Mouse (Mus musculus): ENCODE measurements around the gene Mettl8. TPM values are rescaled to one million over a fixed set of nuclear protein-coding genes. Genes with fewer than 3 reads are reported as not detected.

Gene Mettl8
- total RNA-seq, 1 experiment: 18.0 TPM

GRCm38 (mm10) chr2:71027631-71028030 is 27.8 kb downstream of the Mettl8 start:
- H3K4me3 ChIP-seq (ENCODE audit: insufficient read depth in 1 of 2, low read depth in 1 of 2, low read length in 2 of 2, poor library complexity in 1 of 2, severe bottlenecking in 1 of 2): no peak overlapping the region
- no peaks in the 10 kb centered on the region for H3K9me3 ChIP-seq (ENCODE audit: control insufficient read depth, insufficient read depth, low read depth, low read length)
- in situ Hi-C loops (cut with MboI; ENCODE audit: low sequenced_read_pairs in 2 of 2, unreplicated experiment in 2 of 2): no loop called here
- H3K4me1 ChIP-seq (ENCODE audit: control insufficient read depth in 2 of 2, insufficient read depth in 2 of 2, low read length in 2 of 2, poor library complexity in 1 of 2): peaks cover 3 to 12% of the 10 kb centered on the region in 2 experiments; a peak in 3 of 4 replicates
- H3K9ac ChIP-seq (ENCODE audit: insufficient read depth, low read depth, low read length, poor library complexity, severe bottlenecking): no peak overlapping the region
- no peak overlapping the region for H3K27ac ChIP-seq (ENCODE audit: insufficient read depth, low read depth, low read length, poor library complexity, severe bottlenecking)
- no peak for TF ChIP-seq CHD2 (IDR thresholded peaks at IDR 0.05; ENCODE audit: low read depth, low read length)
- no peak for TF ChIP-seq HCFC1 (IDR thresholded peaks at IDR 0.05; ENCODE audit: borderline replicate concordance, insufficient read depth, low read length)
- no peak for TF ChIP-seq ZC3H11A (IDR thresholded peaks at IDR 0.05; ENCODE audit: borderline replicate concordance, low read depth, low read length)
- no peak for TF ChIP-seq ZNF384 (IDR thresholded peaks at IDR 0.05; ENCODE audit: low read depth, low read length)
- TF ChIP-seq MAFK (IDR thresholded peaks at IDR 0.05; ENCODE audit: insufficient read depth, low read depth, low read length): no peak
- no peak for DNase-seq (ENCODE audit: low read depth, low spot score)
- H3K36me3 ChIP-seq (ENCODE audit: control insufficient read depth, insufficient read depth, low read length, poor library complexity, severe bottlenecking): no peaks in the 10 kb centered on the region; the same call in 1 of the 2 replicates

- no peaks in the 10 kb centered on the region for H3K9me3 ChIP-seq (ENCODE audit: control insufficient read depth, insufficient read depth, low read depth, low read length)
- H3K27ac ChIP-seq (ENCODE audit: insufficient read depth, low read depth, low read length, poor library complexity, severe bottlenecking): no peak overlapping the region
- TF ChIP-seq ZC3H11A (IDR thresholded peaks at IDR 0.05; ENCODE audit: borderline replicate concordance, low read depth, low read length): no peak
- TF ChIP-seq ZNF384 (IDR thresholded peaks at IDR 0.05; ENCODE audit: low read depth, low read length): no peak
- TF ChIP-seq CHD2 (IDR thresholded peaks at IDR 0.05; ENCODE audit: low read depth, low read length): peak; percentile 67; the same call in 1 of the 2 replicates
- TF ChIP-seq MAFK (IDR thresholded peaks at IDR 0.05; ENCODE audit: insufficient read depth, low read depth, low read length): no peak
- no peak for TF ChIP-seq HCFC1 (IDR thresholded peaks at IDR 0.05; ENCODE audit: borderline replicate concordance, insufficient read depth, low read length)
- no peak overlapping the region for H3K4me3 ChIP-seq (ENCODE audit: insufficient read depth in 1 of 2, low read depth in 1 of 2, low read length in 2 of 2, poor library complexity in 1 of 2, severe bottlenecking in 1 of 2)
- peaks cover 3 to 13% of the 10 kb centered on the region in 2 experiments; a peak in 3 of 4 replicates for H3K4me1 ChIP-seq (ENCODE audit: control insufficient read depth in 2 of 2, insufficient read depth in 2 of 2, low read length in 2 of 2, poor library complexity in 1 of 2)
- peak overlapping the region; percentile 20; the same call in 1 of the 2 replicates for H3K9ac ChIP-seq (ENCODE audit: insufficient read depth, low read depth, low read length, poor library complexity, severe bottlenecking)
- DNase-seq (ENCODE audit: low read depth, low spot score): peak; percentile 39
- in situ Hi-C loops (cut with MboI; ENCODE audit: low sequenced_read_pairs in 2 of 2, unreplicated experiment in 2 of 2): no loop called here
- H3K36me3 ChIP-seq (ENCODE audit: control insufficient read depth, insufficient read depth, low read length, poor library complexity, severe bottlenecking): no peaks in the 10 kb centered on the region; the same call in 1 of the 2 replicates
These were observed 28.6 kb downstream of the Mettl8 start for GRCm38 (mm10) chr2:71026787-71027186.

- Histone ChIP-seq H3K9me3 (ENCODE audit: control insufficient read depth, insufficient read depth, low read depth, low read length) (no peaks in the 10 kb centered on the region), H3K27ac (ENCODE audit: insufficient read depth, low read depth, low read length, poor library complexity, severe bottlenecking) (no peak overlapping the region), H3K4me3 (ENCODE audit: insufficient read depth in 1 of 2, low read depth in 1 of 2, low read length in 2 of 2, poor library complexity in 1 of 2, severe bottlenecking in 1 of 2) (no peak overlapping the region), H3K36me3 (ENCODE audit: control insufficient read depth, insufficient read depth, low read length, poor library complexity, severe bottlenecking) (no peaks in the 10 kb centered on the region; the same call in 1 of the 2 replicates), H3K4me1 (ENCODE audit: control insufficient read depth in 2 of 2, insufficient read depth in 2 of 2, low read length in 2 of 2, poor library complexity in 1 of 2) (peaks cover 3 to 13% of the 10 kb centered on the region in 2 experiments; a peak in 3 of 4 replicates), H3K9ac (ENCODE audit: insufficient read depth, low read depth, low read length, poor library complexity, severe bottlenecking) (no peak overlapping the region)
- in situ Hi-C loops (cut with MboI; ENCODE audit: low sequenced_read_pairs in 2 of 2, unreplicated experiment in 2 of 2): no loop called here
- no peak for DNase-seq (ENCODE audit: low read depth, low spot score)
- no peak for TF ChIP-seq ZC3H11A (IDR thresholded peaks at IDR 0.05; ENCODE audit: borderline replicate concordance, low read depth, low read length)
These were observed 29.6 kb downstream of the Mettl8 start for GRCm38 (mm10) chr2:71025576-71026315.

DNA sequence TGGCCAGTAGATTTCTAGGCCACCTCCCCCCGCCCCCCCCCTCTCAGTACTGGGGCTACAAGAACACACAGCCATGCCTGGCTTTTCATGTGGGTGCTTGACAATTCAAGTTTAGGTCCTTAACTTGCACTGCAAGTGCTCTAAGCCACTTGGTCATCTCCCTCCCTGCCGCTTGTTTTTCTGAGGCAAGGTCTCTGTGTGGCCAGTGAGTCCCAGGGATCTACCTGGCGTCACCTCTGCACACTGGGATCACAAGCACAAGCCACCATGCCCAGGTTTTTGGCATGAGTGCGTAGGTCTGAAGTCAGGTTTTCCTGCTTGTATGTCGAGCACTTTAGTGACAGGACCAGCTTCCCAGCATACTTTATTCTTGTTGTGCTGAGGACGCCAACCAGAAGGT is 31.4 kb downstream of the Mettl8 start:
- TF ChIP-seq MAFK (IDR thresholded peaks at IDR 0.05; ENCODE audit: insufficient read depth, low read depth, low read length) (no peak), HCFC1 (IDR thresholded peaks at IDR 0.05; ENCODE audit: borderline replicate concordance, insufficient read depth, low read length) (no peak), CHD2 (IDR thresholded peaks at IDR 0.05; ENCODE audit: low read depth, low read length) (no peak), ZNF384 (IDR thresholded peaks at IDR 0.05; ENCODE audit: low read depth, low read length) (no peak), ZC3H11A (IDR thresholded peaks at IDR 0.05; ENCODE audit: borderline replicate concordance, low read depth, low read length) (no peak)
- no peak overlapping the region; the same call in 1 of the 2 replicates for H3K27ac ChIP-seq (ENCODE audit: insufficient read depth, low read depth, low read length, poor library complexity, severe bottlenecking)
- no peaks in the 10 kb centered on the region for H3K36me3 ChIP-seq (ENCODE audit: control insufficient read depth, insufficient read depth, low read length, poor library complexity, severe bottlenecking)
- in situ Hi-C loops (cut with MboI; ENCODE audit: low sequenced_read_pairs in 2 of 2, unreplicated experiment in 2 of 2): no loop called here
- no peaks in the 10 kb centered on the region for H3K9me3 ChIP-seq (ENCODE audit: control insufficient read depth, insufficient read depth, low read depth, low read length)
- no peak overlapping the region for H3K9ac ChIP-seq (ENCODE audit: insufficient read depth, low read depth, low read length, poor library complexity, severe bottlenecking)
- H3K4me1 ChIP-seq (ENCODE audit: control insufficient read depth in 2 of 2, insufficient read depth in 2 of 2, low read length in 2 of 2, poor library complexity in 1 of 2): peaks cover 3 to 16% of the 10 kb centered on the region in 2 experiments; a peak in 3 of 4 replicates
- H3K4me3 ChIP-seq (ENCODE audit: insufficient read depth in 1 of 2, low read depth in 1 of 2, low read length in 2 of 2, poor library complexity in 1 of 2, severe bottlenecking in 1 of 2): no peak overlapping the region
- no peak for DNase-seq (ENCODE audit: low read depth, low spot score)
